Mouse (Mus musculus): ENCODE results near the gene Olfr228. TPM values are rescaled to one million over a fixed set of nuclear protein-coding genes. Genes with fewer than 3 reads are reported as not detected.

Gene Olfr228
- polyA plus RNA-seq (2015; fragmentation: Nextera tagmentation; extraction: Ambion mirVana), result not detected in 2 replicates

DNA sequence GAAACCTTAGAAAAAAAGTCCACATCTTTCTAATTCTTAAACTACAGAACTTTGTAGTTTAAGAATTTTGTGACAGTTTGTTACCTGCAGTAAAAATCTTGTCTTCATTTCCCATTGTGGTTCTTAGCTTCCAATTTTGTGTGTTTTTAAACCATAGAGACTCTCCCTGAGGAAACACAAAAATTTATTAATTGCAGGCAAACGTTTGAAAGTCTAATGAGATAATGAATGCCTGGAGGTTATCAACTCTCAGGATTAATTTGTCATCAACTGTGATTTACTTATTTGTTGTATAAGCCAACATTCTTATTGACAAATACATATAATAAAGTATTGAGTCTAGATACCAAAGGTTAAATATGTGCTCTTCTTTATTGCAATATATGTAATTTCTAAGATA lies at the start of gene Olfr228:
TSS of gene Olfr228 (minus strand) at position 101 of the 400 bp plus-strand sequence.

DNA sequence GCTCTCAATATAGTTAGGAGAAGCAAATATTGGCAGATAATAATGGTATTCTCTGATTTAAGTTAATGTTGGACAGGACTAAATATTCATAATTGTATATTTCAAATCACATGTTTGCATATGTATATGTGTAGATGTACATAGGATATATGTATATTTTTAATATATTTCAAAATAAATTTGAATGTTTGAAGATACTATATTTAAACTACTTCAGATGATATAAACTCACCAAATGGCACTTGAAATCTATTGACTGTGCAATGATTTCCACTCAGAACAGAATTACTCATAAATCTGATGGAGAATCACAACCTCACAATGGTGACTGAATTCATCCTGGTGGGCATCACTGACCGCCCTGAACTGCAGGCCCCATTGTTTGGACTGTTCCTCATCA lies 21.0 kb upstream of the Olfr228 start, which contains the start of gene Olfr1076:
TSS of gene Olfr1076 (plus strand) at position 301 of the 400 bp plus-strand sequence.

DNA sequence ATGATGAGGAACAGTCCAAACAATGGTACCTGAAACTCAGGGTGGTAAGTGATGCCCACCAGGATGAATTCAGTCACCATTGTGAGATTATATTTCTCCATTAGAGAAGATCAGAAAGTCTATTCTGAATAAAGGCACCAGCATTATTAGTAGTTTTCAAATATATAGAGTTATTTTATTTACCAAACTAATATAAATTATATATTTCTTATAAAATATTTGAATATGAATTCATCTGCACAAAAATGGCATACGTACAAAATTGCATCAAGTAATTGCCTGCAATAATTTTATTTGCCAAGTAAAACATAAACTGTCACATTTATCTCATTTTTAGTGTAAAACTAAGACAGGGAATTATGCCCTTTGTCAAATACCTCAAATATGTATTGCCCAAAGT lies 31.0 kb downstream of the Olfr228 start, which contains the start of gene Olfr1066:
TSS of gene Olfr1066 (minus strand) at position 101 of the 400 bp plus-strand sequence.

DNA sequence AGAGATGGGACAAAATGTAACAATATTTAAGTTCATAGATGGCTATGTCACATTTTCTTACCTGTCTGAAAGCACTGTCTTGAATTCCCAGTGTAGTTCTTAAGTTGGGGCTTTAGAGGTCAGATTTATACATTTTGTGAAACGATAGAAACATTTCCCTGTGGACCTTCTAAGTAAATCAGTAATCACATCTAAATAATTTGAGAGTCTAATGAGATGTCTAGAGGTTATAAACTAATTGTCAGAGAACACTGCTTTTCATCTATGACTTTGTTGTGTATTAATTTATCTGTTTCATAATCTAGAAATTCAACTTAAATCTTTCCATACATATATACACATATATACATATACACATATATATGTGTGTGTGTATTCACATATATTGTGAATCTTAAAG lies 36.7 kb downstream of the Olfr228 start, which contains the start of gene Olfr1065:
TSS of gene Olfr1065 (minus strand) at position 101 of the 400 bp plus-strand sequence.

Other genes starting within 250 kb of the Olfr228 start
- gene Olfr1048, start 247.1 kb downstream of the Olfr228 start, polyA plus RNA-seq (2015; fragmentation: Nextera tagmentation; extraction: Ambion mirVana), result not detected in 2 replicates
- not detected in 2 replicates for gene Olfr1049, start 229.1 kb downstream of the Olfr228 start, polyA plus RNA-seq (2015; fragmentation: Nextera tagmentation; extraction: Ambion mirVana)
- not detected in 2 replicates for gene Olfr1051, start 208.3 kb downstream of the Olfr228 start, polyA plus RNA-seq (2015; fragmentation: Nextera tagmentation; extraction: Ambion mirVana)
- not detected in 2 replicates for gene Olfr1052, start 194.9 kb downstream of the Olfr228 start, polyA plus RNA-seq (2015; fragmentation: Nextera tagmentation; extraction: Ambion mirVana)
- gene Olfr1053, start 172.1 kb downstream of the Olfr228 start, polyA plus RNA-seq (2015; fragmentation: Nextera tagmentation; extraction: Ambion mirVana), result not detected in 2 replicates
- gene Olfr1054, start 152.0 kb downstream of the Olfr228 start, polyA plus RNA-seq (2015; fragmentation: Nextera tagmentation; extraction: Ambion mirVana), result not detected in 2 replicates
- gene Olfr1055, start 137.1 kb downstream of the Olfr228 start, polyA plus RNA-seq (2015; fragmentation: Nextera tagmentation; extraction: Ambion mirVana), result not detected in 2 replicates
- not detected in 2 replicates for gene Olfr1056, start 124.9 kb downstream of the Olfr228 start, polyA plus RNA-seq (2015; fragmentation: Nextera tagmentation; extraction: Ambion mirVana)
- not detected in 2 replicates for gene Olfr1057, start 109.0 kb downstream of the Olfr228 start, polyA plus RNA-seq (2015; fragmentation: Nextera tagmentation; extraction: Ambion mirVana)
- not detected in 2 replicates for gene Olfr1058, start 98.8 kb downstream of the Olfr228 start, polyA plus RNA-seq (2015; fragmentation: Nextera tagmentation; extraction: Ambion mirVana)
- not detected in 2 replicates for gene Olfr1061, start 73.3 kb downstream of the Olfr228 start, polyA plus RNA-seq (2015; fragmentation: Nextera tagmentation; extraction: Ambion mirVana)
- gene Olfr1062, start 60.6 kb downstream of the Olfr228 start, polyA plus RNA-seq (2015; fragmentation: Nextera tagmentation; extraction: Ambion mirVana), result not detected in 2 replicates
- gene Olfr1065, start 36.8 kb downstream of the Olfr228 start, polyA plus RNA-seq (2015; fragmentation: Nextera tagmentation; extraction: Ambion mirVana), result not detected in 2 replicates
- gene Olfr1066, start 31.1 kb downstream of the Olfr228 start, polyA plus RNA-seq (2015; fragmentation: Nextera tagmentation; extraction: Ambion mirVana), result not detected in 2 replicates
- not detected in 2 replicates for gene Olfr1076, start 21.1 kb upstream of the Olfr228 start, polyA plus RNA-seq (2015; fragmentation: Nextera tagmentation; extraction: Ambion mirVana)
- gene Olfr1079, start 55.1 kb upstream of the Olfr228 start, polyA plus RNA-seq (2015; fragmentation: Nextera tagmentation; extraction: Ambion mirVana), result not detected in 2 replicates
- not detected in 2 replicates for gene Olfr1080, start 70.8 kb upstream of the Olfr228 start, polyA plus RNA-seq (2015; fragmentation: Nextera tagmentation; extraction: Ambion mirVana)
- not detected in 2 replicates for gene Olfr1082, start 111.6 kb upstream of the Olfr228 start, polyA plus RNA-seq (2015; fragmentation: Nextera tagmentation; extraction: Ambion mirVana)
- not detected in 2 replicates for gene Olfr1084, start 152.3 kb upstream of the Olfr228 start, polyA plus RNA-seq (2015; fragmentation: Nextera tagmentation; extraction: Ambion mirVana)
- gene Olfr1085, start 174.6 kb upstream of the Olfr228 start, polyA plus RNA-seq (2015; fragmentation: Nextera tagmentation; extraction: Ambion mirVana), result not detected in 2 replicates
- not detected in 2 replicates for gene Olfr1086, start 192.7 kb upstream of the Olfr228 start, polyA plus RNA-seq (2015; fragmentation: Nextera tagmentation; extraction: Ambion mirVana)
- gene Olfr1087, start 211.0 kb upstream of the Olfr228 start, polyA plus RNA-seq (2015; fragmentation: Nextera tagmentation; extraction: Ambion mirVana), result not detected in 2 replicates
- not detected in 2 replicates for gene Olfr1089, start 246.3 kb upstream of the Olfr228 start, polyA plus RNA-seq (2015; fragmentation: Nextera tagmentation; extraction: Ambion mirVana)